Mouse (Mus musculus): ENCODE results near the gene Rnf128.
"Not testable (repeated sequence)": the region's sequence is repeated elsewhere in the genome, so short reads cannot be mapped to it uniquely, and the experiment has no call there.

Gene Rnf128

GRCm38 (mm10) chrX:139562925-139563461 is at the start of gene Rnf128:
Gene Rnf128, plus strand, starts transcription at chrX:139563316.
- in situ Hi-C loops (cut with MboI, MseI): no loop called here

GRCm38 (mm10) chrX:139516156-139516555 is 47.0 kb upstream of the Rnf128 start:
- in situ Hi-C loops (cut with MboI, MseI): no loop called here

GRCm38 (mm10) chrX:139519251-139519650 is 43.9 kb upstream of the Rnf128 start:
- in situ Hi-C loops (cut with MboI, MseI): no loop called here

- in situ Hi-C loops (cut with MboI, MseI): no loop called here
Observed at GRCm38 (mm10) chrX:139524303-139525091, 38.6 kb upstream of the Rnf128 start.

GRCm38 (mm10) chrX:139525724-139526123 is 37.4 kb upstream of the Rnf128 start:
- in situ Hi-C loops (cut with MboI, MseI): no loop called here

GRCm38 (mm10) chrX:139526984-139527383 is 36.1 kb upstream of the Rnf128 start:
- in situ Hi-C loops (cut with MboI, MseI): no loop called here

DNA sequence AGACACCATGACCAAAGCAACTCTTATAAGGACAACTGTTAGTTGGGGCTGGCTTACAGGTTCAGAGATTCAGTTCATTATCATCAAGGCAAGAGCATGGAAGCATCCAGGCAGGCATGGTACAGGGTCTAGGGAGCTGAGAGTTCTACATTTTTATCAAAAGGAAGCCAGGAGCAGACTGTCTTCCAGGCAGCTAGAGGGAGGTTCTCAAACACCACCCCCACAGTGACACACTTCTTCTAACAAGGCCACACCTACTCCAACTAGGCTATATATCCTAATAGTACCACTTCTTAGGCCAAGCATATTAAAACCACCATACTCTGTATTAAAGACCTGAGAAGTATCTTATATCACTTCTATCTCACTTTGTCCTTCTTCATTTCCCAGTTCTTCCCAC is 33.4 kb upstream of the Rnf128 start:
- in situ Hi-C loops (cut with MboI, MseI): no loop called here

GRCm38 (mm10) chrX:139532293-139532692 is 30.8 kb upstream of the Rnf128 start:
- in situ Hi-C loops (cut with MboI, MseI): no loop called here

GRCm38 (mm10) chrX:139537641-139538397 is 25.3 kb upstream of the Rnf128 start:
- in situ Hi-C loops (cut with MboI, MseI): no loop called here

- in situ Hi-C loops (cut with MboI, MseI): no loop called here
Observed at GRCm38 (mm10) chrX:139543726-139544125, 19.4 kb upstream of the Rnf128 start.

DNA sequence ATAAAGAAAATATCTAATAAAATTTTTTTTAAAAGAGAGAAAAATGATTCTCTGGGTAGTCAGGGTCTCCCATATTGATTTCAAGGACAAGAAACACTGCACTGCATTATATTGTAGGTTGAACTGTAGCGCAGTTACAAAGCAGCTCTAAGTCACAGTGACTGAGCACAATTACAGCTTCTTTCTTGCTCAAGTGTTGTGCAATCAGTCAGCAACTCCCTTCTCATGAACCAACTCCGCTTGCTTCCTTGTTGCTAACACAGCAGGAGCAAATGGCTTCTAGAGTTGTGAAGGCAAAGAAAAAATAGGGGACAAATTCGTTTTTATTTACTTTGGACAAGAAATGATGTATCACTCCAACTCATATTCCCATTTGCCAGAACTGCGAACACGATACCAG is 12.7 kb upstream of the Rnf128 start:
- in situ Hi-C loops (cut with MboI, MseI): no loop called here

GRCm38 (mm10) chrX:139552090-139552489 is 11.0 kb upstream of the Rnf128 start:
- in situ Hi-C loops (cut with MboI, MseI): no loop called here

DNA sequence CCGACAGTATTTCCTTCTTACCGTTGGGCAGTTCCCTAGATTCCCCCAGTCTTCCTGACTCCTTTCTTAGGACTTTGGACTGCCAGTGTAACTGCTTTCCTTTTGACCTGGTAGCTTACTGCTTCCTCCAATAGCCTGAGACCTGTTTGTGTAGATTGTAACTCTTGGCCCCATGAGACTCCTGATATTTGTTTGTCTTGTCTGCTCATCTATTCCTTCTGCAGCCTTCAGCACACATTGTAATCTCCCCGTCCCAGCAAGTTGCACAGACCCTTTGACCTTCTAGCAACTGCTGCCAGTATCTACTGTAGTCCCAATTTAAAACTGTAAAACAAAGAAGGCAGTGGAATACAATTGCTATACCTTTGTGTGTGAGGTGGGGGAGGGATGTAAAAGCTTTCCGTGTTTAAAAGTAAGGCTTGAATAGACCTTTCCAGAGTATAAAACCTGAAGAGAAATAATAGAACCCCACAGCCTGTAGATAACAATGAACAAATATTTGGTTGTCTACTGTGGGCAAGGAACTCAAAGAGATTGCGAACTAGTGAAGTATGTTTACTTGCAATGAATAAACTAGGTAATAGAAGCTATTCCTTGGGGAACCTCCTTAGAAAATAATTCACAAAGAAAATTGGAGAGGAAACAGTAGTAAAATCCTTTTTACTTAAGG is 726 bp upstream of the Rnf128 start:
- in situ Hi-C loops (cut with MboI, MseI): no loop called here

DNA sequence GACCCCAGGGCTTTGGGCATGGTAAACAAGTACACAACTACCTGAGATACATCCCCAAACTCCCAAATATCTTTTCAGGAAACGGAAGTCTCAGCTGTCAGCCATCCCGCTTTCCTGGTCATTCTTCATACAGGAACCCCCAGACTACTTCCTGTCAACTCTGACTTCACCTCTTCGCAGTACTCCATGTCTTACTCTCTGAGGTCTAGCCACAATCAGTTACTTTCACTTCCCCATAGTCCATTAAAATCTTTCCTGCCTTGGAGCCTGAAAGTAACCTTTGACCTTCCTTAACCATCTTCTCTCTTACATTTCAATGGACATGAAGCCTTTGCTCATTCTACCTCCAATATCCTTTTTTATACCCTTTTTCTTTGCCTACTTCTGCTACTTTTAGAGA is 6.9 kb downstream of the Rnf128 start:
- in situ Hi-C loops (cut with MboI, MseI): no loop called here

GRCm38 (mm10) chrX:139578649-139579278 is 15.6 kb downstream of the Rnf128 start:
- in situ Hi-C loops (cut with MboI, MseI): no loop called here

DNA sequence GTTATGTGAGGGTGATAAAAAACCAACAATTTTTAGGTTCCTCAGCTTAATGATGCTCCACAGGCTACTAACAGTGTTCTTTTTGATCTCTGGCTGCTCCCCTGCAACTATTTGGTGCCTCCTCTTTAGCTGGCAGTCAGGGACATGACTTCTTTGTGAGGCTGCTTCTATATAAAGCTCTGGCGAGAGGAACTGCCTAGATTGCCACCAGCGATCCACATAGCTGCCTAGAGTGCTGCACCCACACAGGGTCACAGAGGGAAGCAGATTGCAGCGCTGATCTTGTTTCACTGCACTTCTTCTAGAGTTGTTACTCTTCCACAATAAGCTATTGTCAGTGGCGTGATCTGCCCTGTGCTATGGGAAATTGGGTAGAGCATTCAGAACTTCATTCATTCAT is 20.5 kb downstream of the Rnf128 start:
- in situ Hi-C loops (cut with MboI, MseI): no loop called here

- in situ Hi-C loops (cut with MboI, MseI): not testable (repeated sequence)
Observed at GRCm38 (mm10) chrX:139586676-139587075, 23.6 kb downstream of the Rnf128 start.

GRCm38 (mm10) chrX:139596404-139596803 is 33.3 kb downstream of the Rnf128 start:
- in situ Hi-C loops (cut with MboI, MseI): no loop called here

GRCm38 (mm10) chrX:139610033-139610764 is 47.1 kb downstream of the Rnf128 start:
- in situ Hi-C loops (cut with MboI, MseI): no loop called here

GRCm38 (mm10) chrX:139610765-139611300 is 47.7 kb downstream of the Rnf128 start:
- in situ Hi-C loops (cut with MboI, MseI): no loop called here

DNA sequence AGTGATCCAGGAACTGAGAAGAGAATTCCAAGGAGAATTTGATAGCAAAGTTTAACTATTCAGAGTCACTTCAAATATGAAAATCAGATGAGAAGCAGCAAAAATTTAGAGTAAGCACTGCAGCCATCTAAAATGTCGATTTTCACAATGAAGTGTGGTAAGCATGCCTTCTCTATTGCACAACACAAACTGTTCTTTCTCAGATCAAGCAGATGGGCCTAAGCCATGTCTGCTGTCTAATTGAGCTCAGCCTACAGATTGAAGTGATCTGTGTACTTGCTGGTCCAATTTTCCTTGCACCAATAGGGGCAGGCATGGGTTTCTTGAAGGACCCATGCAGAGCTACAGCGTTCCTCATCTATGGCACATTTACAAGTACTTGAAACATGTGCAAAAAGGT is 51.6 kb downstream of the Rnf128 start:
- in situ Hi-C loops (cut with MboI, MseI): no loop called here

All from T-helper 17 cell (primary cell).